Mouse (Mus musculus) CH12.LX (cell line): ENCODE data around the gene Btbd3. TPM values are rescaled to one million over a fixed set of nuclear protein-coding genes. Genes with fewer than 3 reads are reported as not detected.

ENCODE experiments used
- DNase-seq: peaks from one replicate; pipeline ENCODE4 v3.0.0-alpha.2; 2013; ENCODE audit errors: extremely low read depth
- H3K27ac ChIP-seq: 2 replicates; pipeline ENCODE4 v1.5.1; 2012; ENCODE audit warnings: low read depth, mild to moderate bottlenecking, control low read depth, moderate library complexity; ENCODE audit not compliant: insufficient read depth
- H3K27me3 ChIP-seq: replicated peaks from 2 replicates; pipeline ENCODE3; 2012; ENCODE audit warnings: inconsistent platforms
- H3K36me3 ChIP-seq, 2 experiments: replicated peaks in 1 of 2; 2 replicates each; pipeline versions ENCODE3 to v1.6.1; 2012; ENCODE audit warnings: inconsistent platforms in 1 of 2, low read length in 1 of 2, mild to moderate bottlenecking in 1 of 2, mixed read lengths in 1 of 2, moderate library complexity in 1 of 2; ENCODE audit not compliant: control insufficient read depth in 1 of 2, insufficient read depth in 1 of 2
- H3K4me1 ChIP-seq, 2 experiments: 2 replicates each; pipeline ENCODE4 v1.6.1; 2012; ENCODE audit warnings: inconsistent platforms in 1 of 2, moderate library complexity in 1 of 2; ENCODE audit not compliant: insufficient read depth in 2 of 2, control insufficient read depth in 1 of 2
- H3K4me2 ChIP-seq: 2 replicates; pipeline ENCODE4 v1.6.1; 2012; ENCODE audit warnings: low read depth, mild to moderate bottlenecking, control low read depth; ENCODE audit not compliant: poor library complexity, insufficient read depth, severe bottlenecking
- H3K4me3 ChIP-seq, 3 experiments: fragments of 150-350 bp in 1 of 3; sonication (generic) in 1 of 3; replicated peaks in 1 of 3; 2 replicates each; pipeline versions ENCODE3 to v1.5.1; 2011 to 2012; ENCODE audit warnings: low read depth in 2 of 3, low read length in 2 of 3, mild to moderate bottlenecking in 2 of 3, moderate library complexity in 2 of 3, control low read depth in 1 of 3, improper control_type of control experiment in 1 of 3, inconsistent platforms in 1 of 3, mixed read lengths in 1 of 3; ENCODE audit not compliant: poor library complexity in 1 of 3
- H3K79me2 ChIP-seq: replicated peaks from 2 replicates; pipeline ENCODE4 v1.6.1; 2012; ENCODE audit warnings: mild to moderate bottlenecking, moderate library complexity; ENCODE audit not compliant: control insufficient read depth, poor library complexity, insufficient read depth, severe bottlenecking; ENCODE audit errors: extremely low read depth
- H3K9ac ChIP-seq: 2 replicates; pipeline ENCODE4 v1.6.1; 2012; ENCODE audit warnings: low read depth, mild to moderate bottlenecking, control low read depth, moderate library complexity; ENCODE audit not compliant: insufficient read depth
- H3K9me3 ChIP-seq: replicated peaks from 2 replicates; pipeline ENCODE3; 2012; ENCODE audit warnings: low read length, inconsistent platforms, mixed read lengths
- CTCF ChIP-seq, 2 experiments: IDR thresholded peaks in 1 of 2; conservative IDR thresholded peaks in 1 of 2; 2 replicates each; pipeline ENCODE4 v1.5.1; 2011 to 2012; ENCODE audit warnings: low read depth in 2 of 2, low read length in 2 of 2, improper control_type of control experiment in 1 of 2, inconsistent platforms in 1 of 2, mild to moderate bottlenecking in 1 of 2, moderate library complexity in 1 of 2
- IRF4 ChIP-seq: IDR thresholded peaks from 2 replicates; pipeline ENCODE4 v1.6.1; 2014; ENCODE audit warnings: low read depth, mild to moderate bottlenecking, inconsistent platforms, low read length, improper control_type of control experiment
- JUN ChIP-seq: IDR thresholded peaks from 2 replicates; pipeline ENCODE4 v1.6.1; 2011; ENCODE audit warnings: low read depth, mild to moderate bottlenecking, low read length, improper control_type of control experiment, moderate library complexity; ENCODE audit not compliant: insufficient read depth
- MAZ ChIP-seq: IDR thresholded peaks from 2 replicates; pipeline ENCODE4 v1.6.1; 2012; ENCODE audit warnings: low read depth, mild to moderate bottlenecking, inconsistent platforms, low read length, improper control_type of control experiment, moderate library complexity
- MXI1 ChIP-seq: IDR thresholded peaks from 2 replicates; pipeline ENCODE4 v1.6.1; 2011; ENCODE audit warnings: mild to moderate bottlenecking, low read depth, low read length, improper control_type of control experiment
- POLR2A ChIP-seq: IDR thresholded peaks from 2 replicates; pipeline ENCODE4 v1.6.1; 2011; ENCODE audit warnings: low read depth, mild to moderate bottlenecking, improper control_type of control experiment, low read length
- POLR2AphosphoS2 ChIP-seq: IDR thresholded peaks from 2 replicates; pipeline ENCODE4 v1.6.1; 2011; ENCODE audit warnings: low read depth, low read length, improper control_type of control experiment
- RAD21 ChIP-seq: IDR thresholded peaks from 2 replicates; pipeline ENCODE4 v1.6.1; 2011; ENCODE audit warnings: low read depth, mild to moderate bottlenecking, low read length, improper control_type of control experiment, moderate library complexity
- RCOR1 ChIP-seq: conservative IDR thresholded peaks from 2 replicates; pipeline ENCODE4 v1.6.1; 2012; ENCODE audit warnings: low read depth, mild to moderate bottlenecking, inconsistent platforms, low read length, improper control_type of control experiment
- SIN3A ChIP-seq: IDR thresholded peaks from 2 replicates; pipeline ENCODE4 v1.6.1; 2012; ENCODE audit warnings: low read length, improper control_type of control experiment, inconsistent platforms
- ZC3H11A ChIP-seq: IDR thresholded peaks from 2 replicates; pipeline ENCODE4 v1.6.1; 2012; ENCODE audit warnings: low read depth, mild to moderate bottlenecking, inconsistent platforms, low read length, improper control_type of control experiment
- ZKSCAN1 ChIP-seq: IDR thresholded peaks from 2 replicates; pipeline ENCODE4 v1.6.1; 2012; ENCODE audit warnings: low read depth, inconsistent platforms, low read length, improper control_type of control experiment, borderline replicate concordance
- dilution Hi-C: fragments of 300-500 bp; cut with MboI; formaldehyde crosslinking; loops from 2 replicates; pipeline ENCODE4 v1.14.3; 2020; ENCODE audit warnings: low sequenced_read_pairs; ENCODE audit not compliant: extremely low pct_unique_long_range_greater_than_20kb, extremely low pct_ligation_motif_present
- in situ Hi-C: fragments of 300-500 bp; cut with MboI; formaldehyde crosslinking; loops from 3 replicates; pipeline ENCODE4 v1.14.3; 2019; ENCODE audit warnings: low sequenced_read_pairs, low pct_ligation_motif_present, low pct_unique_long_range_greater_than_20kb, mixed read lengths
- polyA plus RNA-seq: library from polyadenylated mRNA; unstranded; fragments of >175 nt; gene quantifications from 2 replicates; pipeline ENCODE4 v1.2.1, GENCODE M21; 2012; ENCODE audit warnings: low read depth; ENCODE audit not compliant: insufficient read length
- total RNA-seq, 2 experiments: library from RNA; depleted of rRNA; stranded (reverse); fragments of 300-350 nt in 1 of 2; fragments of >200 nt in 1 of 2; gene quantifications; 2 replicates each; pipeline ENCODE4 v1.2.3; 2012 to 2014

Btbd3 gene
- total and polyA plus RNA-seq, 3 experiments, result not detected

DNA sequence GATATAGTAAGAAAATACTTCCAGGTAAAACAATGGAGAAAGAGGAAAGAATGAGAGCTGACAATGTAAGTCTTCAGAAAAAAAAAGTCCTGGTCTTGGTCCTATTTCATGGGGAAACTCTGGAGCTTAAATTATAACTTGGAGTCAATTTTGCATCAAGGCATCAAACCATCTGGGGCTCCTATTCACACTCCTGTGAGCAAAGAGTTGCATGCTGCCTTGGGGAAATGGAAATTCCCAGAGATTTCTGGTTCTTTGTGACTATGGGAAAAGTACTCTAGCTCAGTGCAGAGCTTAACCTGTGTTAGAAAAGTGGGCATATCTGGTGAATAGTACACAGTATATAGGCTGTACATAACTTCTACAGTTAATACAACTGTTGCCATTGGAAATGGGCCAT, 356.0 kb downstream of the Btbd3 start:
- Histone ChIP-seq H3K27me3 (no peaks in the 10 kb centered on the region), H3K36me3 (no peaks in the 10 kb centered on the region), H3K79me2 (no peaks in the 10 kb centered on the region), H3K4me3 (no peak overlapping the region), H3K27ac (no peak overlapping the region), H3K9me3 (peaks cover 49% of the 10 kb centered on the region), H3K4me1 (no peaks in the 10 kb centered on the region), H3K9ac (no peak overlapping the region), H3K4me2 (no peak overlapping the region)
- DNase-seq, result no peak
- in situ Hi-C loops, result no loop called here
- TF ChIP-seq SIN3A (no peak), RCOR1 (no peak), POLR2A (no peak), ZKSCAN1 (no peak), IRF4 (no peak), RAD21 (no peak), MAZ (no peak), MXI1 (no peak)
- dilution Hi-C loops, result no loop called here

GRCm38 (mm10) chr2:138617501-138617900, 361.1 kb downstream of the Btbd3 start:
- no peak for TF ChIP-seq POLR2AphosphoS2
- no peak for TF ChIP-seq CTCF (conservative IDR thresholded peaks at IDR 0.05 in 1 of 2, IDR thresholded peaks at IDR 0.05 in 1 of 2; ENCODE audit: low read depth in 2 of 2, low read length in 2 of 2)
- TF ChIP-seq JUN, result no peak
- no peak for TF ChIP-seq ZC3H11A
- Histone ChIP-seq H3K27me3 (no peaks in the 10 kb centered on the region), H3K4me1 (no peaks in the 10 kb centered on the region), H3K4me3 (no peak overlapping the region), H3K4me2 (no peak overlapping the region), H3K36me3 (no peaks in the 10 kb centered on the region), H3K27ac (no peak overlapping the region), H3K9ac (no peak overlapping the region), H3K9me3 (peaks cover 47% of the 10 kb centered on the region), H3K79me2 (no peaks in the 10 kb centered on the region)
- no peak for DNase-seq
- dilution Hi-C loops (no loop called here), in situ Hi-C loops (no loop called here)
